In the genomic region with DNA sequence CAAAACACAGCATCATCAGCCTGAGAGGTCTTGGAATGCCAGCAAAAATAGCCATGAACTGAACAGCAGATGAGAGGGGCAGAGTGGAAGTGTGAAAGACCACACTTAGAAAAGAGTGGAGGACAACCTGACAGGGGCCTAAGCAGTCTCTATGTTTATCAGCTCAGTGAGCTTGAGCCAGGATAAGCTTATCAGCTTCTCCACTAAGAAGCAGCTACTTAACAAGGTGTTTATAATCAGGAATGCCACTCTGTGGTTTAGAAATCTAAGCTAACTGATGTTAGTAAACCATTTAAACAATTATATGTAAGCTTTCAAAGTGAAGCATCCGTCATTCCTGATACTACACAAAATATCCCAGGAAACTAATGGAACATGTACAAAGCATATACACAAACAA, we compare ENCODE assay signal across 26 mouse cellular contexts. TPM values are rescaled to one million over a fixed set of nuclear protein-coding genes. Genes with fewer than 3 reads are reported as not detected.
A peak's percentile ranks its signal among the peaks of the same experiment; 100 is the strongest.
DNase-seq lines count a peak whose midpoint lies in the region; ATAC-seq and TF ChIP-seq lines count a peak whose summit lies in the region.
"Had no signal": no experiment of that assay in that cellular context is flagged by ENCODE, and none has a peak within 500 bp of the region (broad histone marks: within the 10 kb centered on the region; RNA-seq: fewer than 3 reads in every experiment).

No protein-coding gene starts in this region.

- no peak for DNase-seq in heart, postnatal 10 days
- DNase-seq in layer of hippocampus, adult 2 months (ENCODE audit: low spot score in 2 of 2) = no peak
- no peak for DNase-seq in layer of hippocampus, adult 11-12 months (ENCODE audit: low spot score)
- no peak for DNase-seq in neural tube, embryonic 10.5 days (ENCODE audit: extremely low spot score, low spot score)
- DNase-seq in retina, postnatal 7 days (ENCODE audit: low read depth, low spot score) = peak; percentile 25
- DNase-seq: B cell, adult 2 months; cerebellum, adult 11 months; cerebellum, adult 9-11 months; gastrocnemius, postnatal 10 days; kidney, adult 9 months; kidney, postnatal 14 days; layer of hippocampus, postnatal 36 days; lung, postnatal 14 days; right cerebral cortex, adult 18-20 months had no signal

- peaks cover 8% of the 10 kb centered on the region; the same call in 1 of the 2 replicates for H3K4me1 ChIP-seq in heart, embryonic 11.5 days (ENCODE audit: control insufficient read depth, insufficient read depth, low read length)
- peaks cover 28% of the 10 kb centered on the region for H3K4me1 ChIP-seq in neural tube, embryonic 13.5 days (replicated peaks)
- H3K4me1 ChIP-seq: stomach, embryonic 15.5 days had no signal

- H3K27ac ChIP-seq in heart, embryonic 11.5 days (ENCODE audit: low read depth, low read length) = peak overlapping the region; percentile 80
- peak overlapping the region; percentile 37; the same call in 1 of the 2 replicates for H3K27ac ChIP-seq in layer of hippocampus, adult 2 months
- no peak overlapping the region for H3K27ac ChIP-seq in neural tube, embryonic 13.5 days (replicated peaks)
- H3K27ac ChIP-seq: embryonic facial prominence, embryonic 15.5 days; hindbrain, embryonic 15.5 days; intestine, embryonic 15.5 days; limb, embryonic 13.5 days; liver, embryonic 15.5 days; midbrain, embryonic 12.5 days; stomach, embryonic 15.5 days had no signal

- WGBS in heart, embryonic 11.5 days (ENCODE audit: insufficient replicate concordance) = 35% methylated on average over 1 of the region's 1 CpGs
- WGBS in neural tube, embryonic 13.5 days = 98% methylated on average over 1 of the region's 1 CpGs

- peak overlapping the region; percentile 14; the same call in 1 of the 2 replicates for H3K4me3 ChIP-seq in heart, embryonic 11.5 days (ENCODE audit: low read depth, low read length)
- no peak overlapping the region; the same call in 1 of the 2 replicates for H3K4me3 ChIP-seq in layer of hippocampus, adult 2 months
- no peak overlapping the region for H3K4me3 ChIP-seq in neural tube, embryonic 13.5 days
- H3K4me3 ChIP-seq: embryonic facial prominence, embryonic 15.5 days; hindbrain, embryonic 15.5 days; intestine, embryonic 15.5 days; limb, embryonic 13.5 days; liver, embryonic 15.5 days; midbrain, embryonic 12.5 days; stomach, embryonic 15.5 days had no signal

- no peaks in the 10 kb centered on the region for H3K27me3 ChIP-seq in heart, embryonic 11.5 days (ENCODE audit: control insufficient read depth, insufficient read depth, low read length)
- no peaks in the 10 kb centered on the region for H3K27me3 ChIP-seq in neural tube, embryonic 13.5 days
- H3K27me3 ChIP-seq: CH12.LX; embryonic facial prominence, embryonic 15.5 days; hindbrain, embryonic 15.5 days; intestine, embryonic 15.5 days; limb, embryonic 13.5 days; liver, embryonic 15.5 days; midbrain, embryonic 12.5 days; stomach, embryonic 15.5 days had no signal

- intact Hi-C loops in heart, postnatal 10 days (cut with DNase I) = no loop called here

- H3K4me2 ChIP-seq in heart, embryonic 11.5 days = peak overlapping the region; percentile 49
- H3K4me2 ChIP-seq in neural tube, embryonic 13.5 days = no peak overlapping the region
- H3K4me2 ChIP-seq: embryonic facial prominence, embryonic 15.5 days; hindbrain, embryonic 15.5 days; intestine, embryonic 15.5 days; limb, embryonic 13.5 days; liver, embryonic 15.5 days; midbrain, embryonic 12.5 days; stomach, embryonic 15.5 days had no signal

- no peaks in the 10 kb centered on the region for H3K9me3 ChIP-seq in heart, embryonic 11.5 days (replicated peaks; ENCODE audit: control insufficient read depth, low read length)
- H3K9me3 ChIP-seq in neural tube, embryonic 13.5 days = no peaks in the 10 kb centered on the region
- H3K9me3 ChIP-seq: embryonic facial prominence, embryonic 15.5 days; G1E; hindbrain, embryonic 15.5 days; intestine, embryonic 15.5 days; limb, embryonic 13.5 days; liver, embryonic 15.5 days; midbrain, embryonic 12.5 days; stomach, embryonic 15.5 days had no signal

- no peak for TF ChIP-seq CTCF in layer of hippocampus, adult 2 months (conservative IDR thresholded peaks at IDR 0.05)

- H3K9ac ChIP-seq in heart, embryonic 11.5 days (ENCODE audit: low read depth, low read length) = no peak overlapping the region
- 0 out of 2 replicates have a peak overlapping the region, but pooled peaks have one; percentile 22 for H3K9ac ChIP-seq in neural tube, embryonic 13.5 days
- H3K9ac ChIP-seq: embryonic facial prominence, embryonic 15.5 days; hindbrain, embryonic 15.5 days; intestine, embryonic 15.5 days; limb, embryonic 13.5 days; liver, embryonic 15.5 days; midbrain, embryonic 12.5 days; stomach, embryonic 15.5 days had no signal

- ATAC-seq in heart, embryonic 11.5 days (replicated peaks; ENCODE audit: insufficient number of reproducible peaks, low FRiP score, low TSS enrichment) = no peak
- ATAC-seq in neural tube, embryonic 13.5 days (ENCODE audit: low read depth) = no peak
- ATAC-seq: forebrain, embryonic 14.5 days; intestine, embryonic 15.5 days had no signal

- no peaks in the 10 kb centered on the region for H3K36me3 ChIP-seq in heart, embryonic 11.5 days (ENCODE audit: control insufficient read depth, insufficient read depth, low read length)
- H3K36me3 ChIP-seq in neural tube, embryonic 13.5 days = no peaks in the 10 kb centered on the region
- H3K36me3 ChIP-seq: embryonic facial prominence, embryonic 15.5 days; G1E; hindbrain, embryonic 15.5 days; intestine, embryonic 15.5 days; limb, embryonic 13.5 days; liver, embryonic 15.5 days; midbrain, embryonic 12.5 days; stomach, embryonic 15.5 days had no signal

RNA-seq across cellular contexts. Expression of a gene that starts 3.2 kb away (rescaled TPM):
- 14.8 and 15.2 TPM in 2 replicates for polyA plus RNA-seq in heart, embryonic 11.5 days (2014; fragmentation: Nextera tagmentation; extraction: Ambion mirVana)
- total RNA-seq in heart, postnatal 10 days (2021) = 10 to 100 TPM; 19.1 to 23.2 TPM
- 10 to 100 TPM; 80.3 to 83.6 TPM for total RNA-seq in layer of hippocampus, adult 2 months (2021)
- 6.6 and 7.2 TPM in 2 replicates for polyA plus RNA-seq in neural tube, embryonic 13.5 days (2015; fragmentation: Nextera tagmentation; extraction: Ambion mirVana)

RNA-seq across cellular contexts. Expression of a gene that starts 48.8 kb away (rescaled TPM):
- 4.7 and 6.7 TPM in 2 replicates for polyA plus RNA-seq in heart, embryonic 11.5 days (2014; fragmentation: Nextera tagmentation; extraction: Ambion mirVana)
- total RNA-seq in heart, postnatal 10 days (2021) = 1 to 10 TPM; 2.4 to 3.6 TPM
- 1 to 10 TPM; 5.5 TPM for total RNA-seq in layer of hippocampus, adult 2 months (2021)
- 0.96 and 1.4 TPM in 2 replicates for polyA plus RNA-seq in neural tube, embryonic 13.5 days (2015; fragmentation: Nextera tagmentation; extraction: Ambion mirVana)
- polyA plus RNA-seq: G1E had no signal
